Mouse (Mus musculus) left cerebral cortex, adult 2 months (tissue): ENCODE measurements around the gene Tifab. TPM values are rescaled to one million over a fixed set of nuclear protein-coding genes. Genes with fewer than 3 reads are reported as not detected.
A peak's percentile ranks its signal among the peaks of the same experiment; 100 is the strongest.

Source experiments
- DNase-seq, 2 experiments: peaks; one replicate each; pipeline ENCODE4 v3.0.0; 2021 to 2022; ENCODE audit warnings: low spot score in 2 of 2, mixed read lengths in 1 of 2; ENCODE audit errors: extremely low spot score in 1 of 2
- H3K27ac ChIP-seq: fragments of 200-600 bp; 2 replicates; pipeline ENCODE4 v1.8.1; 2022
- H3K4me3 ChIP-seq: fragments of 200-600 bp; 2 replicates; pipeline ENCODE4 v1.8.1; 2022
- CTCF ChIP-seq: fragments of 200-600 bp; IDR thresholded peaks from 2 replicates; pipeline ENCODE4 v1.8.1; 2022; ENCODE audit warnings: antibody characterized with exemption, mild to moderate bottlenecking, moderate library complexity
- intact Hi-C: fragments of 180-260 bp; cut with DNase I; formaldehyde crosslinking; loops from one replicate; pipeline ENCODE4 v1.15.1; 2025
- long read RNA-seq, 2 experiments: library from polyadenylated mRNA; stranded (forward); transcript quantifications; one replicate each; pipeline ENCODE4 v2.0.0; 2021; ENCODE audit warnings: borderline mapping rate in 2 of 2
- total RNA-seq, 2 experiments: library from RNA; stranded (reverse); gene quantifications; 2 replicates each; pipeline ENCODE4 v1.2.3; 2021

Gene Tifab
- 1 to 10 TPM; 1.7 to 2.0 TPM for total RNA-seq
- long read RNA-seq, experiment 1, result 0 reads
- long read RNA-seq, experiment 2, partial matches to known transcripts, result 1 of 2 reads
- long read RNA-seq, experiment 2, other reads (novel, unspliced or antisense), result 0 of 2 reads

DNA sequence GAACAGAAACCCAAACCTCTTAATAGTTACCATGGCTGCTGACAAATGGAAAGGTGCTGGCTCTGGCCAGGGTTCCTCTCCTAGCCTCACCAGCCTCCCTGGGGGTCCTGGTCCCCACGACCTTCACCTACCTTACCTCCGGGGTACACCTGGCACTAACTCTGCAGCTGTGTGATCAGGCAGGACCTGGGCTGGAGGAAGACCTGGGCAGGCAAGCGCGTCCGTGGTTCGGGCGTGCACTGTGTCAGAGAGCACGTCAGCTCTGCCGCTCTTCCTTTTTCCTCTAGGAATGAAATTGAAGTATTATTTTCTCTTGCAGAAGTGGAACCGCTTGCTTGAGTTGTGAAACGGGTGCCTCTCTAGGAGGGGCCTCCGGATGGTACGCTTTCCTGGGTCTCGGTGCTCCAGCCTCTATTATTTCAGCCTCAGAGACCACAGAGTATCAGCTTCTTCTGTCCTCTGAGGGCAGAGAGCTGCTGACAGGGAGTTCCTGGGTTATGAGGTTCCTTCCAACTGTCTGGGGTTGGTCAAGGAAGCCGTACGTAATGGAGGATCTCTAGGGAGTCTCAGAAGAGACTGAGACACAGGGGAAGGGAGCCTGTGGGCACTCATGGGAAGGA, at the start of gene Tifab:
Gene Tifab (minus strand): TSS at position 470 of the 620 bp plus-strand sequence.
- Histone ChIP-seq H3K4me3 (peak within 1 kb of the TSS; percentile 7; the same call in 1 of the 2 replicates), H3K27ac (no peak within 1 kb of the TSS)
- intact Hi-C loops, result no loop called here
- no peak for DNase-seq
- TF ChIP-seq CTCF, result no peak

DNA sequence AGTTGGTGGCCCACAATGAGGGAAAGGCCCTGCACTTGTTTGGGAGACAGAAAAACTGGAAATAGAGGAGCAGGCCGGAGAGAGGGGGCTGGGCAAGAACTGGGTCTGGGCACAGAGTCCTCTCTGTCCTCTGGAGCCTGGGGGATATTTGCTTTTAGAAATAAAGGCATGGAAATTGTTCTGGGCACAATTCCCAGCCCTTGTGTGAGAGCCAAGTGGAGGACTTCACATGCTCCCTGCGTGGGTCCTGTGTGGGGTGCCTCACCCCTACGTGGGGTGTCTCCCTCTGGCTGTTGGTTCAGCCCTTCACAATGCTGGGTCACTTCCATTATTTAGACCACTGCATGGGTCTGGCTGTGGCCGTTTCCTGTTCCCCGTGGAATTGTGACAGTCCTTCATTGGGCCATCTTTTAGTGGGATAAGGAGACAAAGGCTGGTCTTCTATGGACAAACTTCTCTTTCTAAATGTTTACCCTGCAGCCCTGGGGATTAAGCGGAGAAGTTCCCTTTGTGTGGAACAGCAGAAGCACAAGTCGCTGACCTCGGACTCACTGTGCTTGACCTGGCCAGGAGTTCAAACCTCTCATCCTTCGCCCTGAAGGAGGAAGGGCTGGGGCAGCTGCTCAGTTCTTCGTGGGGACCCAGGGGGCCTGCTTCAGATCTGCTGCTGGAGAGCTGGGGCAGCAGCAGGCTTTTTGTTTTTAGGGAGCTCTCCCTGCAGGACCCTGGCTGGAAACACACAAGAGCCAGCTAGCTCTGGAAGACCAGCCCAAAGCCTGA, 47.7 kb upstream of the Tifab start:
- DNase-seq, result peak; percentile 33 to 57
- no peak; the same call in 1 of the 2 replicates for TF ChIP-seq CTCF
- no peak overlapping the region for H3K4me3 ChIP-seq
- intact Hi-C loops, result no loop called here
- H3K27ac ChIP-seq, result peak overlapping the region; percentile 51; the same call in 1 of the 2 replicates

- no peak for DNase-seq
Observed at GRCm38 (mm10) chr13:56223625-56224024, 44.9 kb upstream of the Tifab start.

DNA sequence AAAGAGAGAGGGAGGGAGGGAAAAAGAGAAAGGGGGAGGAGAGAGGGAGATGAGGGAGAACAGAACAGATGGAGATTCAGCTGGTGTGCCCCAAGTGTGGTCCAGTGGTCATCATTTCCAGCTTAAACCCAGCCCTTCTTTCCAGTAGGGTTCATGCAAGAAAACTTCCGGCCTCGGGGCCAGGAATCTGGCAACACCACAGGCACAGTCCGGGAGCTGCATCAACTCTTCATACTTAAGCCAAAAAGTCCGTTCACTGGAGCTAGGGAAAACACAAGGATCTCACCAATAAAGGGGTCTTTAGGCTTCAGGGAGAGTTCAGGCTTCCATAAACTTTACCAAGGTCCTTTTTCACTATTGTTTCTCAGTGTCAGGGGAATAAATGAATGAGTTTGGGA, 44.2 kb upstream of the Tifab start:
- intact Hi-C loops, result loop anchor here (2.0 kb wide), 1 partner anchor 36 kb away; no protein-coding TSS in a partner anchor
- TF ChIP-seq CTCF, result no peak
- DNase-seq, result no peak
- Histone ChIP-seq H3K27ac (peak overlapping the region; percentile 64; the same call in 1 of the 2 replicates), H3K4me3 (no peak overlapping the region)

More at GRCm38 (mm10) chr13:56223625-56224024, 44.9 kb upstream of the Tifab start:
- no peak overlapping the region for H3K4me3 ChIP-seq
- no peak for TF ChIP-seq CTCF
- H3K27ac ChIP-seq, result no peak overlapping the region
- intact Hi-C loops, result loop anchor here (2.0 kb wide), 1 partner anchor 35 kb away; no protein-coding TSS in a partner anchor

DNA sequence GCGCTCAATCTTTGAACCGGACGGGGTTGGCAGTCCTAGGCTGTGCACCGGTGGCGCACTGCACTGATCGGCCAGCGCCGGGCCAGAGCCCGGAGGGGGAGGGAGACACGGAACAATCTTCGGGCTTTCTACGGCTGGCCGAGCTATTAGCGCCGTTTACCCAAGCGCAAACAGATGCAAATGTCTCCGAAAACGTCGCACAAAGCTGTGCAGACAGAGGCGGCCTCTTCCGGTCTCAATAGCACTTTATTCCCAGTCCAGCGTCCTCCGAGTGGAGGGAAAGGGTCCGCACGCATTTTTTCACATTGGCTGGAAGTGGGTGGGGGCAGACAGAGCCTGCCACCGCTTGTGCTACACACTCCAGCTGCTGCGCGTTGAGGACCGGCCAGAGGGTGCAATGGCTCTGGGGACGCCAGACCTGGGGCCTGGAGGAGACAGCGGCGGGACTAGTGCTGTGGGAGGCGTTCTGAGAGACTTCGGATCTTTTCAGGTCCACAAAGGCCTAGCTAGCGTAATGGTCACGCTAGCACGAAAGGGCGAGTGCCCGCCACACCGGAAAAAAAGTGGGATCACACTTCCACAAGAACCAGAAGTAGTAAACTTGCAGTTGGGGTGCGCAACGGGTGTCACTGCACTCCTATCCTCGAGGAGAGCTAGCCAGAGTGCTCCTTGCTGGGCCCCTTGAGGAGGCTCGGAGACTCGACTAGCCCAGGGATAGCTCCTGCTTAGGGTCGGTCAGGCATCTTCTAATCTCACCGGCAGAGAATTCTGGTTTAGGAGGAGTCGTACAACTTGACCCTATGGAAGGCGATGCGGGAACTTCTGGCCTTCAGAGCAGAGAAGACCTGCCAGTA, 43.5 kb upstream of the Tifab start:
- Histone ChIP-seq H3K27ac (peak overlapping the region; percentile 64; the same call in 1 of the 2 replicates), H3K4me3 (no peak overlapping the region)
- TF ChIP-seq CTCF, result no peak
- DNase-seq, result peak; percentile 30 to 37
- intact Hi-C loops, result loop anchor here (1.0 to 2.0 kb wide), 2 partner anchors 30 to 37 kb away; partner anchors contain the start of gene Neurog1

- peak overlapping the region; percentile 62 for H3K27ac ChIP-seq
- peak overlapping the region; percentile 2; the same call in 1 of the 2 replicates for H3K4me3 ChIP-seq
- no peak for TF ChIP-seq CTCF
- peak in 1 of 2 experiments; percentile 17 for DNase-seq
- intact Hi-C loops, result loop anchor here (1.0 kb wide), 1 partner anchor 31 kb away; the partner anchor contains the start of gene Neurog1
Observed at GRCm38 (mm10) chr13:56221129-56221910, 42.6 kb upstream of the Tifab start.

- Histone ChIP-seq H3K4me3 (no peak overlapping the region), H3K27ac (no peak overlapping the region)
- intact Hi-C loops, result no loop called here
- DNase-seq, result no peak
- TF ChIP-seq CTCF, result no peak
Observed at GRCm38 (mm10) chr13:56219254-56219653, 40.6 kb upstream of the Tifab start.

GRCm38 (mm10) chr13:56216090-56216489, 37.4 kb upstream of the Tifab start:
- Histone ChIP-seq H3K4me3 (no peak overlapping the region), H3K27ac (no peak overlapping the region)
- no peak for DNase-seq
- intact Hi-C loops, result no loop called here
- TF ChIP-seq CTCF, result no peak

GRCm38 (mm10) chr13:56214633-56215032, 35.9 kb upstream of the Tifab start:
- no peak for DNase-seq
- no peak for TF ChIP-seq CTCF
- intact Hi-C loops, result no loop called here

DNA sequence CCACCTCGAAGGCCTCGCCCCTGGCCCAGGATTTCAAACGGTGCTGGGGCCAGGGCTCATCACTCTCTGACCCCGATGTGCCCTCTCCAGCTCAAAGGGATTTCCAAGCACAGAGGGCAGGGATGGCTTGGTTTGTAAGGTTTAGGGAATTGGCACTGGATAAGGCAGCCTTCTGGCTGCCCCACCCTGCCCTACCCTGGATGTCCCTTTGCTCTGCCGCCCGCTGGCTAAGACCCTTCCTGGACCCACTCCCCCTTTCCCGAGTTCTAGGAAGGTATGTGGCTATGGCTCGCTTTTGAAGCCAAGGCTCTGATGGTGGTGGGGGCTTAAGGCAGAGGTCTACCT, 30.4 kb upstream of the Tifab start:
- DNase-seq, result no peak
- intact Hi-C loops, result no loop called here
- Histone ChIP-seq H3K4me3 (no peak overlapping the region), H3K27ac (no peak overlapping the region)
- no peak for TF ChIP-seq CTCF

More at GRCm38 (mm10) chr13:56214633-56215032, 35.9 kb upstream of the Tifab start:
- Histone ChIP-seq H3K4me3 (no peak overlapping the region), H3K27ac (no peak overlapping the region)
